Mouse (Mus musculus) gastrocnemius, postnatal 25 days (tissue): Measurements from ENCODE around the gene Zfp385b. TPM values are rescaled to one million over a fixed set of nuclear protein-coding genes. Genes with fewer than 3 reads are reported as not detected.
A peak's percentile ranks its signal among the peaks of the same experiment; 100 is the strongest.

Experiments
- DNase-seq: peaks from one replicate; pipeline ENCODE4 v3.0.0; 2022
- total RNA-seq, 2 experiments: library from RNA; stranded (reverse); gene quantifications; 1 replicate in 1 of 2; 2 replicates in 1 of 2; pipeline ENCODE4 v1.2.3; 2021

The Zfp385b gene
- total RNA-seq, 2 experiments from 2014 or later = 3.7 to 15.2 TPM

- DNase-seq = peak; percentile 33
Observed at GRCm38 (mm10) chr2:77589205-77589901, 230.1 kb downstream of the Zfp385b start.

- DNase-seq = no peak
Observed at GRCm38 (mm10) chr2:77587387-77587786, 232.1 kb downstream of the Zfp385b start.

DNA sequence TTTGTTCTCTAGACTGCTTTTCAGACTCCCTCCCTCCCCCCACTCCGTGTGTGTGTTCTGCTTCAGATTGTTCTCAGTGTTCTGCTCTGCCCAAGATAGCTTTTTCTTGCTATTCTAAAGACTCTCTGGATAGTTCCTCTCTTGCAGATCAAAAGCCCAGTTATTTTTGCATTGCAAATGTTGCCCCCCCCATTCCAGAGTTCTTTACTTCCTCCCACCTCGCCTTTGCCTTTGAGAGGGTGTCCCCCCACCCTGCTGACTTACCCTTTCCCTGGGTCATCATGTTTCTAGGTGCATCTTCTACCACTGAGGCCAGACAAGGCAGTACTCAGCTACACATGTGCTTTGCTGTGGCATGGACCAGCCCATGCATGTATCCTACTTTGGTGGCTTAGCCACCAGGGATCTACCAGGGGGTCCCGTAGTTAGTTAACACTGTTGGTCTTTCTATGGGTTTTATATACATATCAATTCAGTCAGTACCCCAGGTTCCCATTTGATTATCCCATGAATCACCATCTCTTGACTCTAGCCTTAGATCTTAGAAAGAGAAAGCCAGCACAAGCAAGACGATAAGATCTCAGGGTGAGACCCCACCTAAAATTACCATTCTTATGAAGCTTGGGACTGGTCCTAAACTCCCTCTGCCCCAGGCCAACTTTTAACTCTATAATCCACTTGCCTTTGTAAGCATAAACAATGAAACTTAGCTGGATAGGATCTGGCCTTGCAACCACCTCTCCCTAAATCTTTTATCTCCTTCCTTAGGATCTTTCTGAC is 232.7 kb downstream of the Zfp385b start:
- no peak for DNase-seq

DNA sequence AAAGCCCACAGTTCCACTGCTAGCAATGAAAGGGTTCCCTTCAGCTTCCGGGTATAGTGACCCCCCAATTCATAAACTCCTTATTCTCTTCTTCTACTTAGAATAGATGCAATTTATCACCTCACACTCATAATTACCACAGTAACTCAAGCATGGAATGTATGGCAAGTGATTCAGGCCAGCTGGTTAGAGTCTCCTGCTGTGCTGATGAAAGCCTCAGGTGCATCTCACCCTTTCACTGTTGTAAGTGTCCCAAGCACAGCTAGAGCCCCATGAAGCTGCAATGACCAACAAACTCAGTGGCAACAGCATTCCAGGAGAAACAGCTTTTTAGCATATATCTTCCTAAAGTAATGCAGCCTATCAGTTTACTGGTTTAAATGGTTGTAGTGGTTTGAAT is 235.9 kb downstream of the Zfp385b start:
- DNase-seq = no peak

DNA sequence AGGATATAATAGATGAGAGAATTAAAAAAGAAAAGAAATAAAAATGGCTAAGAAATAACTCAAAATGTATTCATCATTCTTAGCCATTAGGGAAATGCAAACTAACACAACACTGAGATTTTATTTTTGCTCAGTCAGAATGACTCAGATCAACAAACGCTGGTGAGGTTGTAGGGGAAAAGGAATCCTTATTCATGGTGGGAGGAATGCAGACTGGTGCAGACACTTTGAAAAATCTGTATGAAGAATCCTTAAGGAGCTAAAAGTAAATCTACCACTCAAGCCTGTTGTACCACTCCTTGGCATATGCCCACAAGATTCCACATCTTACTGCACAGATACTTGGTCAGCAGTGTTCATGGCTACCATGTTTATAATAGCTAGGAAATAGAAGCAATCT is 242.9 kb downstream of the Zfp385b start:
- DNase-seq = no peak

DNA sequence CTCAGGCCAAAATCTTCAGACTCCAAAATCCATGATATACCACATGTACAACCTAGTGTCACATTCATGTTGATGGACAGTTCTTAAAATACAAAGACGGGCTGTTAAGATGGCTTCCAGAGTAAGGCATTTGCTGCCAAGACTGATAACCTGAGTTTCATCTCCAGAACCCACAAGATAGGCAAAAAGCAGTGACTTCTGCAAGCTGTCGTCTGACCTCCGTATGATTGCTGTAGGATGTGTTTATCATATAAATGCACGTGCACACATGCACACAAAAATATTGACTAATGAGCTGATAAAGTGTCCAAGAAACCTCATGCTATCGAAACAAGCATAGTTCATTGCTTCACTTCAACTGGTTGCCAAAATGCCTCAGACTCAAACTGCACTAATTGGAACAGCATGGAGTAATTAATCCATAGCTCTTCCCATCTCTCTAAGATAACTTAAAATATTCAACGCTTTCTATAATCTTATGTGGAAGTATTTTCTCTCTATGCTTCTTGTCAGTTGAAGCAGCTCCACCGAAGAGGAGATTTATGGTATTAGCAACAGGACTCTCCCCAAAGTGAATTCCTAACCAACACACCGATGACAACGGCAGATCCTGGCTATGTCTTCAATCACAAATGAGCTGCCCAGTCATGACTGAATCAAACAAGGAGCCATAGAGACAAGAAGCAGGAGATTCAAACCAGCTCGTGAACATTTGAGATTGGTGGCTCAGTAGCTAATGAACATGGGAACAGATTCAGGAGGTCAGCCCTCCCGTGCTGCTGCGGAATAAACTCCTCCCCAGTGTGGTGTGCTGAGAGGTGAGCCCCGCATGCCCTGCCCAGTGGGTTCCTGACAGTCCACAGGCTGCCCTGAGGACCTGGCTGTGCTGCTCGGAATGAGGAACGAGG is 251.7 kb downstream of the Zfp385b start:
- DNase-seq = no peak

DNA sequence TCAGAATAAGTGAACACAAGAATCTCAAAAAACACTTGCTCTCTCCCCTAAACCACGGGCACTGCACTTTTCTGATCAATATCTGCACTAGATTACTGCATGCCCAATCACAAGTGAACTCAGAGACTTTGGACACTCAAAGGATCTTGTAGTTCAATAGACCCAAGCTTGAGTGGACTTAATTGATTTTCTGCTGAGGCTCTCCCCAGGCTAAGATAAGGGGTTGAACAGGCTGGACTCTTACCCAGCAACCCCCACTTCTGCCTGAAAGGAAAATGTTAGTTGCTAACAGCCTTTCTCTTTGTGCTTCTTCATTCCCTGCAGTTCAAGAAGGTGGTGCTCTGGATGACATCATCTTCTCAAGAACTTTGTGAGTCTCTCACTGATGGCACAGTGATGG is 255.7 kb downstream of the Zfp385b start:
- no peak for DNase-seq

- no peak for DNase-seq
Observed at GRCm38 (mm10) chr2:77561941-77562340, 257.5 kb downstream of the Zfp385b start.

GRCm38 (mm10) chr2:77556938-77557337 is 262.5 kb downstream of the Zfp385b start:
- DNase-seq = no peak

GRCm38 (mm10) chr2:77555980-77556379 is 263.5 kb downstream of the Zfp385b start:
- DNase-seq = no peak

- DNase-seq = no peak
Observed at GRCm38 (mm10) chr2:77552675-77553074, 266.8 kb downstream of the Zfp385b start.

- no peak for DNase-seq
Observed at GRCm38 (mm10) chr2:77543388-77543787, 276.1 kb downstream of the Zfp385b start.

DNA sequence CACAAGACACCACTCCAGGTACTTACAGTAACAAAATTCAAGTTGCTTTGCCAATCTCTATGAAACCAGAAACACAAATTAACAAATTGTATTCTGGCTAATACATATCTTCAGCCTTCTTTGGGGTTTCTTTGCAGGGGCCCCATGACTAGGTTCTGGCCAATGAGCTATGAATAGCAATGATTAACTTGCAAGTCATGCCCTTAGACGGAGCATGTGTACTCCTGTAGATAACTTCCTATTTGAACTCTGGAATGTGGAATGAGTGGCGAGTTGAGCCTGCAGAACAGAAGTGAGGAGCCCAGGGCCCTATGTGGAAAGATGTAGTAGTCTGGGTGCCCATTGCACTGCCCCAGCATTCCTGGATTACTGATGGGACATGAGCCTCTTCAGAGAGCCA is 276.8 kb downstream of the Zfp385b start:
- DNase-seq = no peak

- DNase-seq = peak; percentile 65
Observed at GRCm38 (mm10) chr2:77541681-77542080, 277.8 kb downstream of the Zfp385b start.

- no peak for DNase-seq
Observed at GRCm38 (mm10) chr2:77540860-77541259, 278.6 kb downstream of the Zfp385b start.

GRCm38 (mm10) chr2:77536556-77536955 is 282.9 kb downstream of the Zfp385b start:
- no peak for DNase-seq

GRCm38 (mm10) chr2:77528079-77528752 is 291.2 kb downstream of the Zfp385b start:
- no peak for DNase-seq

DNA sequence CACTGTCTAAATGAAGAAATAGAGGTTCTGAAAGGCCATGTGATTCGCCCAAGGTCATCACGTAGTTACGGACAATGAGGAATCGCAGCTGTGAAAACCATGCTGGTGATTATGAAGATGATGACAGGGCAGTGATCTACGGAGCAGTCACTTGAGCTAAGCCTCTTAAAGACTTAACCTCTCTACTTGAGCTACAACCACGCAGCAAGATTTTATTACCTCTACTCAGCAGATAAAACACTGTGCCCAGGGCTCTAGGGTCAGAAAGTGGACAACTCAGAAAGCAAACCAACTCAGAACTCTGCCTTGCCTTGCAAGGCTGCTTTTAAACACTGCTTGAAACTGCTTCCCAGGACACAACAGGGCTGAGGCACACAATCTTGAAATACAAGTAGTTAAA is 291.8 kb downstream of the Zfp385b start:
- no peak for DNase-seq

- no peak for DNase-seq
Observed at GRCm38 (mm10) chr2:77526803-77527202, 292.6 kb downstream of the Zfp385b start.

DNA sequence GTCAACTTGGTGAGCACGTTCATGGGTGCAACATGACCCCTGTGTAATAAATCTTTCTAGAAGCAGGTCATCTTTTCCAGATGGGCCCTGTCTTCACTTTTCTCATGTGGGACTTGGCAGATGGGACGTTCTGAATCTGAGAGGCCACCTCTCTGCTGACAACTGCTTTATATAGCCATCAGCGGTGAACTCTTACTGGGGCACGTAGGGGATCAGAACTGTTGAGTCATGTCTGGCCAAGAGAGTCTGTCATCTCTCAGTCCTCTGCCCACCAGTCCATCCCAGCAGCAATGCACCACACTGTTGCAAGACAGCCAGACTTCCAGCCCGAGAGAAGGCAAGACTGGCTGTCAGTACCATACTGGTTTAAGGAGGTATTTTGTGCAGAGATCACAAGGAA is 293.1 kb downstream of the Zfp385b start:
- peak; percentile 26 for DNase-seq

DNA sequence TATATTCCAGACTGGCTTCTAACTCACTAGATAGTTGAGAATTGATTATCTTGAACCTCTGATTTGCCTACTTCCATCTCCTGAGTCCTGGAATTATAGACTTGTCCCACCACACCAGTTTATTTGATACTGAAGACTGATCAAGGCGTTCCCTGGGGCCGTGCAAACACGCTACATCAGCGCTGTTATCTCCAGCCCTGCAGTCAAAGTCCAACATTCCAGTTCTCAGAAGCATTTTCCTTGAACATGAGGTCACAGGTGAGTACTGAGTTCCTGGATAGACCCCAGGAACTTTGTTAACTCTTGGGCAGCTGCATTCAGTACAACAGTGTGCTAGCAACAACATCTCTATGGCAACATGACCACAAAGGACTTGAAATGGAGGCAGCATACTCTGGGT is 297.2 kb downstream of the Zfp385b start:
- DNase-seq = no peak

GRCm38 (mm10) chr2:77519341-77519740 is 300.1 kb downstream of the Zfp385b start:
- no peak for DNase-seq
